Mouse (Mus musculus): ENCODE results near the gene Rin2. TPM values are rescaled to one million over a fixed set of nuclear protein-coding genes. Genes with fewer than 3 reads are reported as not detected.

The Rin2 gene
- polyA plus RNA-seq, 1 experiment from 2014 or later: 55.2 TPM

GRCm38 (mm10) chr2:145797851-145798250 is 122.8 kb downstream of the Rin2 start:
- Histone ChIP-seq H3K4me2 (replicated peaks; ENCODE audit: low read depth, low read length) (no peak overlapping the region), H3K27me3 (replicated peaks; ENCODE audit: insufficient read depth, low read length) (no peaks in the 10 kb centered on the region), H3K36me3 (ENCODE audit: insufficient read depth, low read length) (no peaks in the 10 kb centered on the region), H3K4me3 (ENCODE audit: low read depth, low read length) (no peak overlapping the region), H3K9me3 (ENCODE audit: low read length) (no peaks in the 10 kb centered on the region), H3K27ac (ENCODE audit: low read length) (peak overlapping the region; percentile 81), H3K9ac (replicated peaks; ENCODE audit: low read depth) (no peak overlapping the region), H3K4me1 (ENCODE audit: insufficient read depth, low read depth, low read length) (no peaks in the 10 kb centered on the region)
- 53% methylated on average over 1 of the region's 1 CpGs for WGBS
- DNase-seq (ENCODE audit: low spot score) (peak; percentile 69), ATAC-seq (peak; percentile 81)
- TF ChIP-seq CTCF (IDR thresholded peaks at IDR 0.05) (peak; percentile 0; the same call in 1 of the 2 replicates), EP300 (IDR thresholded peaks at IDR 0.05) (peak; percentile 100)

DNA sequence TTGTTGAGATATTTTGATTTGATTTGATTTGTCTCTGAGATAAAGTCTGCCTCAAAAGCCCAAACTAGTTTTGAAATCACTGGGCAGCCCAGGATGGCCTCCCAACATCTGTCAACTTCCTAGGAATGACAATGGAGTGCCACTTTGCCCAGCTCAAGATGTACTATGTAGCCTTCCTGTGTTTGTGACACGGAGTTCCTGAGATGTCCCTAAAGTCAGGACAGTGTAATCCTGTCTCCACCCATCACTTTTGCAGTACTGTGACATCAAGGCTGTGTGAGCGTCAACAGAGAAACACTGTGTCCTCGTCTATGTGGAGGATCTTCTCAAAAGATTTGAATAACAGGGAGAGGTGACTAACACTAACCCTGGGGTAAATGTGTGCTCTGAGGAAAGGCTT is 123.9 kb downstream of the Rin2 start:
- TF ChIP-seq CTCF (IDR thresholded peaks at IDR 0.05) (no peak), EP300 (IDR thresholded peaks at IDR 0.05) (peak; percentile 100)
- ATAC-seq: peak; percentile 86
- no peaks in the 10 kb centered on the region for H3K4me1 ChIP-seq (ENCODE audit: insufficient read depth, low read depth, low read length)
- peak; percentile 72 for DNase-seq (ENCODE audit: low spot score)
- no peak overlapping the region for H3K9ac ChIP-seq (replicated peaks; ENCODE audit: low read depth)
- no peaks in the 10 kb centered on the region for H3K9me3 ChIP-seq (ENCODE audit: low read length)
- H3K27me3 ChIP-seq (replicated peaks; ENCODE audit: insufficient read depth, low read length): no peaks in the 10 kb centered on the region
- no peak overlapping the region for H3K4me3 ChIP-seq (ENCODE audit: low read depth, low read length)
- no peak overlapping the region for H3K4me2 ChIP-seq (replicated peaks; ENCODE audit: low read depth, low read length)
- peak overlapping the region; percentile 81 for H3K27ac ChIP-seq (ENCODE audit: low read length)
- 58% methylated on average over 3 of the region's 3 CpGs for WGBS
- 0 out of 2 replicates have a peak, but pooled peaks cover 3% of the 10 kb centered on the region for H3K36me3 ChIP-seq (ENCODE audit: insufficient read depth, low read length)

- Histone ChIP-seq H3K4me1 (ENCODE audit: insufficient read depth, low read depth, low read length) (no peaks in the 10 kb centered on the region), H3K27ac (ENCODE audit: low read length) (0 out of 2 replicates have a peak overlapping the region, but pooled peaks have one; percentile 47), H3K9me3 (ENCODE audit: low read length) (no peaks in the 10 kb centered on the region), H3K9ac (replicated peaks; ENCODE audit: low read depth) (no peak overlapping the region), H3K36me3 (ENCODE audit: insufficient read depth, low read length) (0 out of 2 replicates have a peak, but pooled peaks cover 4% of the 10 kb centered on the region), H3K4me3 (ENCODE audit: low read depth, low read length) (no peak overlapping the region), H3K4me2 (replicated peaks; ENCODE audit: low read depth, low read length) (no peak overlapping the region), H3K27me3 (replicated peaks; ENCODE audit: insufficient read depth, low read length) (no peaks in the 10 kb centered on the region)
- TF ChIP-seq CTCF (IDR thresholded peaks at IDR 0.05): no peak
- TF ChIP-seq EP300 (IDR thresholded peaks at IDR 0.05): peak; percentile 61; the same call in 1 of the 2 replicates
- ATAC-seq (no peak), DNase-seq (ENCODE audit: low spot score) (no peak)
- 63% methylated on average over 9 of the region's 9 CpGs for WGBS
Measured at GRCm38 (mm10) chr2:145801322-145802052, 126.5 kb downstream of the Rin2 start.

- 78% methylated on average over 2 of the region's 2 CpGs for WGBS
Measured at GRCm38 (mm10) chr2:145802626-145803025, 127.6 kb downstream of the Rin2 start.

DNA sequence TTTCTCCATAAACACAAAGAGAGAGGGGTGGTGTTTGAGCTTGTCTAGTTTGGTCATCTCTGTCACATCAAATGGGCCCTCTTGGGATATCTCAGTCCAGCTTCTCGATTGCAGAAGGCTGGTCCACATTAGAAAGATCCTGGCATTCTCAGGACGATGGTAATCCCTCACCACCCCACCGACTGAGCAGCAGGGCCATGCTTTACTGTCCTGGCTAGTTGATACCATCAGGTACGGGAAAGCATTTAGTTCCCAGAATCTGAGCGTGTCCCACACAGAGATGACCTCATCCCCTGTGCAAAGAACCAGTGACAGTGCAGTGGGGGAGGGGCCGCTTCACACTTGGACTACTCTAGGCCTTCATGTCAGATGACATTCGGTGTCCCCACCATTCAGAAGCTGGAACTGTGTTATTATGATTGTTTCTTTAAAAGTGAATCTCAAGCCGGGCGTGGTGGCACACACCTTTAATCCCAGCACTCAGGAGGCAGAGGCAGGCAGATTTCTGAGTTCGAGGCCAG is 128.9 kb downstream of the Rin2 start:
- Histone ChIP-seq H3K27ac (ENCODE audit: low read length) (no peak overlapping the region), H3K36me3 (ENCODE audit: insufficient read depth, low read length) (peaks cover 4% of the 10 kb centered on the region; the same call in 1 of the 2 replicates), H3K4me3 (ENCODE audit: low read depth, low read length) (no peak overlapping the region), H3K9ac (replicated peaks; ENCODE audit: low read depth) (no peak overlapping the region), H3K27me3 (replicated peaks; ENCODE audit: insufficient read depth, low read length) (no peaks in the 10 kb centered on the region), H3K9me3 (ENCODE audit: low read length) (no peaks in the 10 kb centered on the region), H3K4me1 (ENCODE audit: insufficient read depth, low read depth, low read length) (no peaks in the 10 kb centered on the region), H3K4me2 (replicated peaks; ENCODE audit: low read depth, low read length) (no peak overlapping the region)
- WGBS: 91% methylated on average over 9 of the region's 10 CpGs
- ATAC-seq (no peak), DNase-seq (ENCODE audit: low spot score) (no peak)
- no peak for TF ChIP-seq EP300 (IDR thresholded peaks at IDR 0.05)
- no peak for TF ChIP-seq CTCF (IDR thresholded peaks at IDR 0.05)

More at GRCm38 (mm10) chr2:145802626-145803025, 127.6 kb downstream of the Rin2 start:
- no peaks in the 10 kb centered on the region for H3K9me3 ChIP-seq (ENCODE audit: low read length)
- H3K4me2 ChIP-seq (replicated peaks; ENCODE audit: low read depth, low read length): no peak overlapping the region
- no peaks in the 10 kb centered on the region for H3K4me1 ChIP-seq (ENCODE audit: insufficient read depth, low read depth, low read length)
- TF ChIP-seq EP300 (IDR thresholded peaks at IDR 0.05) (no peak), CTCF (IDR thresholded peaks at IDR 0.05) (no peak)
- no peak overlapping the region for H3K9ac ChIP-seq (replicated peaks; ENCODE audit: low read depth)
- H3K27ac ChIP-seq (ENCODE audit: low read length): no peak overlapping the region
- no peak for ATAC-seq
- DNase-seq (ENCODE audit: low spot score): no peak
- 0 out of 2 replicates have a peak, but pooled peaks cover 4% of the 10 kb centered on the region for H3K36me3 ChIP-seq (ENCODE audit: insufficient read depth, low read length)
- H3K4me3 ChIP-seq (ENCODE audit: low read depth, low read length): no peak overlapping the region
- no peaks in the 10 kb centered on the region for H3K27me3 ChIP-seq (replicated peaks; ENCODE audit: insufficient read depth, low read length)

DNA sequence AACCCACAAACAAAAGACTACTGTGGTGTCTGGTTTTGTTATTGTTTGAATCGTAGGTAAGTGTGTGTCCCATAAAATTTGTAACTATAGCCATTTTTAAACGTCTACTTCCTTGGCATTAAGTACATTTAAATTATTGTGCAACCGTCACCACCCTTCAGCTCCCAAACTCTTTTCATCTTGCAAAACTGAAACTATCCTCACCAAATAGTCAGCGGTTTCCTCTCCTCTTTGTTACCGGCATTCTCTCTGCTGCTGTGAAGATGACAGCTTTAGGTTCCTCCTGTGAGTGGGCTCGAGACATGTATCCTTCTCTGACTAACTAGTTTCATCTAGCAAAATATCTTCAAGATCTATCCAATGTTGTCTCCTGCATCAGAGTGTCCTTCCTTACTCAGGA is 129.5 kb downstream of the Rin2 start:
- no peak overlapping the region for H3K4me2 ChIP-seq (replicated peaks; ENCODE audit: low read depth, low read length)
- H3K4me1 ChIP-seq (ENCODE audit: insufficient read depth, low read depth, low read length): no peaks in the 10 kb centered on the region
- DNase-seq (ENCODE audit: low spot score) (peak; percentile 45), ATAC-seq (no peak)
- TF ChIP-seq EP300 (IDR thresholded peaks at IDR 0.05): no peak
- no peak for TF ChIP-seq CTCF (IDR thresholded peaks at IDR 0.05)
- peaks cover 4% of the 10 kb centered on the region; the same call in 1 of the 2 replicates for H3K36me3 ChIP-seq (ENCODE audit: insufficient read depth, low read length)
- H3K27ac ChIP-seq (ENCODE audit: low read length): no peak overlapping the region
- WGBS: 70% methylated on average over 6 of the region's 6 CpGs
- no peak overlapping the region for H3K9ac ChIP-seq (replicated peaks; ENCODE audit: low read depth)
- no peaks in the 10 kb centered on the region for H3K27me3 ChIP-seq (replicated peaks; ENCODE audit: insufficient read depth, low read length)
- no peaks in the 10 kb centered on the region for H3K9me3 ChIP-seq (ENCODE audit: low read length)
- no peak overlapping the region for H3K4me3 ChIP-seq (ENCODE audit: low read depth, low read length)

Data from lung, postnatal 0 days (tissue).